Mouse (Mus musculus): Measurements from ENCODE around the gene Zfp799.

DNA sequence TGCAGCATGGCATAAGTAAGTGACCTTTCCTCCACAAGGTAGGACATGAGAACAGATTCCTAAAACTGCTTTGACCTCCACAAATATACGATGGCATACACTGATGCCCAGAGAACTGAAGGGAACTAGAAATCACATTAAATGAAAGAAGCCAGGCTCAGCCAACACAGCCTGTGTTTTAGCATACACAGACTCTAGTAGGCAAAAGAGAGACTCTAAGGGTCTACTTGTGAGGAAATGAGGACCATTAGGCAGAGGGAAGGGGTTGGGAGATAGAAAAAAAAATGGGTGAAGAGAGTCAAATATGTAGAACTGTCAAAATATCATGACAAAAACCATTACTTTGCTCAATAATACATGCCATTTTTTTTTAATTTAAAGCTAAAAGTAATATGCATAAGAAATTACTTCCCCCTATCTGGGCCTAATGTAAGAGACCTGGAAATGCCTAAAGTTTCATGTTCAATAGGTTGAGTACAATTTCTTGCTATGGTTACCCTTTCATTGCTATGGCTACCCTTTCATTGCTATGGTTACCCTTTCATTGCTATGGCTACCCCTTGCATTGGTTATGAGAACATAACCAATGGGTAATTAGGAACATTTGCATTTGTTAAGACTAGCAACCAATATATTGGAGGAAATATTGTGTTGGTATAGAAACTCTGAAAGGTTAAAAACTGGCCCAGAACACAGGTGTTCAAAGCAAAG lies 13.8 kb downstream of the Zfp799 start:
- TF ChIP-seq POLR2A (IDR thresholded peaks at IDR 0.05; ENCODE audit: extremely low read depth, insufficient read depth, low read length) (no peak), CTCF (IDR thresholded peaks at IDR 0.05; ENCODE audit: low read depth, low read length) (no peak)
